Mouse (Mus musculus) yolk sac, embryonic 10.5 days (tissue): ENCODE measurements around the gene Gm17304.

ENCODE experiments used
- DNase-seq: peaks from one replicate; pipeline ENCODE4 v3.0.0-alpha.2; 2017; ENCODE audit warnings: low spot score

Gene Gm17304

GRCm38 (mm10) chr5:106623337-106623736 lies 14.4 kb downstream of the Gm17304 start:
- DNase-seq: no peak

GRCm38 (mm10) chr5:106628369-106629149 lies 19.7 kb downstream of the Gm17304 start:
- DNase-seq: no peak

GRCm38 (mm10) chr5:106636423-106636946 lies 27.6 kb downstream of the Gm17304 start:
- DNase-seq: no peak

- DNase-seq: no peak
Measured at GRCm38 (mm10) chr5:106639627-106640026, 30.7 kb downstream of the Gm17304 start.

GRCm38 (mm10) chr5:106640235-106640809 lies 31.4 kb downstream of the Gm17304 start:
- no peak for DNase-seq

GRCm38 (mm10) chr5:106641876-106642275 lies 33.0 kb downstream of the Gm17304 start:
- DNase-seq: no peak

- no peak for DNase-seq
Measured at GRCm38 (mm10) chr5:106643434-106643833, 34.5 kb downstream of the Gm17304 start.

GRCm38 (mm10) chr5:106649441-106649840 lies 40.5 kb downstream of the Gm17304 start:
- DNase-seq: no peak

- no peak for DNase-seq
Measured at GRCm38 (mm10) chr5:106649995-106650394, 41.1 kb downstream of the Gm17304 start.

- DNase-seq: no peak
Measured at GRCm38 (mm10) chr5:106652220-106652753, 43.4 kb downstream of the Gm17304 start.

GRCm38 (mm10) chr5:106652790-106653328 lies 44.0 kb downstream of the Gm17304 start:
- DNase-seq: no peak
